Mouse (Mus musculus) gastrocnemius, postnatal 4 days (tissue): ENCODE data around the gene Arfgap1. TPM values are rescaled to one million over a fixed set of nuclear protein-coding genes. Genes with fewer than 3 reads are reported as not detected.

Source experiments
- DNase-seq, 2 experiments: peaks; one replicate each; pipeline ENCODE4 v3.0.0; 2021 to 2022; ENCODE audit warnings: low spot score in 2 of 2, mixed read lengths in 2 of 2
- total RNA-seq, 2 experiments: library from RNA; stranded (reverse); gene quantifications; 2 replicates each; pipeline ENCODE4 v1.2.3; 2021

Gene Arfgap1
- total RNA-seq, 2 experiments from 2014 or later: 69.0 to 73.9 TPM

- DNase-seq: no peak
These were observed 14.1 kb downstream of the Arfgap1 start for GRCm38 (mm10) chr2:180981133-180981532.

GRCm38 (mm10) chr2:180985635-180986034, 18.6 kb downstream of the Arfgap1 start:
- no peak for DNase-seq

- DNase-seq: no peak
These were observed 19.4 kb downstream of the Arfgap1 start, which contains the start of gene Col20a1 for GRCm38 (mm10) chr2:180986449-180986848. Col20a1 (plus strand) TSS chr2:180986535.

- no peak for DNase-seq
These were observed 20.0 kb downstream of the Arfgap1 start for GRCm38 (mm10) chr2:180987001-180987400.

GRCm38 (mm10) chr2:180987432-180988030, 20.5 kb downstream of the Arfgap1 start:
- no peak for DNase-seq

GRCm38 (mm10) chr2:180988347-180988913, 21.4 kb downstream of the Arfgap1 start:
- DNase-seq: no peak

GRCm38 (mm10) chr2:180988948-180989347, 21.9 kb downstream of the Arfgap1 start:
- DNase-seq: no peak

- DNase-seq: no peak
These were observed 23.3 kb downstream of the Arfgap1 start for GRCm38 (mm10) chr2:180990347-180990746.

- DNase-seq: no peak
These were observed 27.3 kb downstream of the Arfgap1 start for GRCm38 (mm10) chr2:180994360-180994759.

GRCm38 (mm10) chr2:180995457-180995856, 28.4 kb downstream of the Arfgap1 start:
- DNase-seq: no peak

- DNase-seq: peak in 1 of 2 experiments; percentile 44
These were observed 29.4 kb downstream of the Arfgap1 start for GRCm38 (mm10) chr2:180996436-180996835.

GRCm38 (mm10) chr2:180996905-180997304, 29.9 kb downstream of the Arfgap1 start:
- DNase-seq: no peak

GRCm38 (mm10) chr2:181007054-181007453, 40.0 kb downstream of the Arfgap1 start:
- no peak for DNase-seq

GRCm38 (mm10) chr2:181008339-181008738, 41.3 kb downstream of the Arfgap1 start:
- DNase-seq: no peak

- no peak for DNase-seq
These were observed 64.4 kb downstream of the Arfgap1 start for GRCm38 (mm10) chr2:181031406-181031934.

Other genes with a start within 250 kb of the Arfgap1 start
- under 1 TPM; 0.73 to 0.93 TPM for gene Slc17a9, start 242.0 kb upstream of the Arfgap1 start, total RNA-seq
- not detected for gene Bhlhe23, start 190.3 kb upstream of the Arfgap1 start, total RNA-seq
- gene Ythdf1, start 46.3 kb upstream of the Arfgap1 start, total RNA-seq: 10 to 100 TPM; 42.2 to 48.3 TPM
- not detected for gene Birc7, start 38.2 kb upstream of the Arfgap1 start, total RNA-seq
- gene Nkain4, start 12.5 kb upstream of the Arfgap1 start, total RNA-seq: 1 to 10 TPM; 2.5 to 3.6 TPM
- gene Col20a1, start 19.3 kb downstream of the Arfgap1 start, total RNA-seq: 10 to 100 TPM; 11.1 to 13.1 TPM
- gene Chrna4, start 76.3 kb downstream of the Arfgap1 start, total RNA-seq: 1 to 10 TPM; 2.9 to 3.8 TPM
- gene Kcnq2, start 168.1 kb downstream of the Arfgap1 start, total RNA-seq: not detected
- gene Eef1a2, start 189.8 kb downstream of the Arfgap1 start, total RNA-seq: 100 to 1,000 TPM; 639 to 677 TPM
- 10 to 100 TPM; 67.4 to 71.2 TPM for gene Ppdpf, start 220.0 kb downstream of the Arfgap1 start, total RNA-seq
- gene Ptk6, start 235.6 kb downstream of the Arfgap1 start, total RNA-seq: under 1 TPM in 1 of 2 experiments, not detected in 1; 0.10 TPM
- gene Srms, start 246.0 kb downstream of the Arfgap1 start, total RNA-seq: not detected